Mouse (Mus musculus) layer of hippocampus, postnatal 14 days (tissue): ENCODE results near the gene Tmem145. TPM values are rescaled to one million over a fixed set of nuclear protein-coding genes. Genes with fewer than 3 reads are reported as not detected.

ENCODE experiments used
- DNase-seq, 2 experiments: peaks; one replicate each; pipeline ENCODE4 v3.0.0; 2021 to 2022; ENCODE audit warnings: low spot score in 2 of 2, mixed read lengths in 1 of 2
- total RNA-seq, 2 experiments: library from RNA; stranded (reverse); gene quantifications; 2 replicates each; pipeline ENCODE4 v1.2.3; 2021

Gene Tmem145
- total RNA-seq, 2 experiments from 2014 or later: 43.2 to 46.9 TPM

GRCm38 (mm10) chr7:25290911-25291310 is 15.0 kb upstream of the Tmem145 start:
- DNase-seq: no peak

GRCm38 (mm10) chr7:25292107-25292506 is 13.8 kb upstream of the Tmem145 start:
- DNase-seq: no peak

GRCm38 (mm10) chr7:25293191-25293739 is 12.6 kb upstream of the Tmem145 start:
- DNase-seq: no peak

- no peak for DNase-seq
Observed at GRCm38 (mm10) chr7:25294495-25294894, 11.4 kb upstream of the Tmem145 start.

- no peak for DNase-seq
Observed at GRCm38 (mm10) chr7:25294960-25295722, 10.8 kb upstream of the Tmem145 start.

GRCm38 (mm10) chr7:25296945-25297453 is 8.9 kb upstream of the Tmem145 start:
- no peak for DNase-seq

GRCm38 (mm10) chr7:25297454-25298325 is 8.2 kb upstream of the Tmem145 start, which contains the start of gene Pafah1b3:
TSS of gene Pafah1b3 (minus strand) at chr7:25297986.
- peak; percentile 80 to 86 for DNase-seq

- no peak for DNase-seq
Observed at GRCm38 (mm10) chr7:25301063-25301462, 4.8 kb upstream of the Tmem145 start, which contains the start of gene Prr19. TSS of gene Prr19 (plus strand) at chr7:25301411.

GRCm38 (mm10) chr7:25303003-25303684 is 2.8 kb upstream of the Tmem145 start:
- no peak for DNase-seq

GRCm38 (mm10) chr7:25303685-25304006 is 2.3 kb upstream of the Tmem145 start:
- no peak for DNase-seq

GRCm38 (mm10) chr7:25305481-25305880 is 425 bp upstream of the Tmem145 start:
- no peak for DNase-seq

- no peak for DNase-seq
Observed at GRCm38 (mm10) chr7:25306614-25306996, 699 bp downstream of the Tmem145 start.

- DNase-seq: no peak
Observed at GRCm38 (mm10) chr7:25308702-25309318, 2.9 kb downstream of the Tmem145 start.

GRCm38 (mm10) chr7:25309425-25309824 is 3.5 kb downstream of the Tmem145 start:
- DNase-seq: no peak

GRCm38 (mm10) chr7:25311193-25311592 is 5.3 kb downstream of the Tmem145 start:
- DNase-seq: no peak

- no peak for DNase-seq
Observed at GRCm38 (mm10) chr7:25313325-25313724, 7.4 kb downstream of the Tmem145 start.

- DNase-seq: no peak
Observed at GRCm38 (mm10) chr7:25314606-25315305, 8.8 kb downstream of the Tmem145 start.

- DNase-seq: no peak
Observed at GRCm38 (mm10) chr7:25315306-25316041, 9.6 kb downstream of the Tmem145 start.
